Mouse (Mus musculus): Measurements from ENCODE around the gene Hsdl1. TPM values are rescaled to one million over a fixed set of nuclear protein-coding genes. Genes with fewer than 3 reads are reported as not detected.
A peak's percentile ranks its signal among the peaks of the same experiment; 100 is the strongest.

Hsdl1 gene
- total RNA-seq, 2 experiments from 2014 or later = 43.9 to 51.2 TPM

GRCm38 (mm10) chr8:119545791-119546190 is 29.2 kb downstream of the Hsdl1 start:
- H3K4me3 ChIP-seq = no peak overlapping the region
- no peak for DNase-seq (ENCODE audit: low spot score in 2 of 2)
- H3K27ac ChIP-seq = no peak overlapping the region
- TF ChIP-seq CTCF (conservative IDR thresholded peaks at IDR 0.05) = no peak

GRCm38 (mm10) chr8:119545180-119545579 is 29.8 kb downstream of the Hsdl1 start:
- DNase-seq (ENCODE audit: low spot score in 2 of 2) = no peak
- Histone ChIP-seq H3K27ac (no peak overlapping the region), H3K4me3 (no peak overlapping the region)
- no peak for TF ChIP-seq CTCF (conservative IDR thresholded peaks at IDR 0.05)

- no peak for TF ChIP-seq CTCF (conservative IDR thresholded peaks at IDR 0.05)
- H3K4me3 ChIP-seq = no peak overlapping the region
- DNase-seq (ENCODE audit: low spot score in 2 of 2) = no peak
Observed at GRCm38 (mm10) chr8:119544606-119545005, 30.4 kb downstream of the Hsdl1 start.

GRCm38 (mm10) chr8:119531973-119532372 is 43.0 kb downstream of the Hsdl1 start:
- peak; percentile 74 to 83 for DNase-seq (ENCODE audit: low spot score in 2 of 2)
- TF ChIP-seq CTCF (conservative IDR thresholded peaks at IDR 0.05) = no peak
- H3K4me3 ChIP-seq = no peak overlapping the region
- H3K27ac ChIP-seq = peak overlapping the region; percentile 59; the same call in 1 of the 2 replicates

More at GRCm38 (mm10) chr8:119544606-119545005, 30.4 kb downstream of the Hsdl1 start:
- no peak overlapping the region for H3K27ac ChIP-seq

DNA sequence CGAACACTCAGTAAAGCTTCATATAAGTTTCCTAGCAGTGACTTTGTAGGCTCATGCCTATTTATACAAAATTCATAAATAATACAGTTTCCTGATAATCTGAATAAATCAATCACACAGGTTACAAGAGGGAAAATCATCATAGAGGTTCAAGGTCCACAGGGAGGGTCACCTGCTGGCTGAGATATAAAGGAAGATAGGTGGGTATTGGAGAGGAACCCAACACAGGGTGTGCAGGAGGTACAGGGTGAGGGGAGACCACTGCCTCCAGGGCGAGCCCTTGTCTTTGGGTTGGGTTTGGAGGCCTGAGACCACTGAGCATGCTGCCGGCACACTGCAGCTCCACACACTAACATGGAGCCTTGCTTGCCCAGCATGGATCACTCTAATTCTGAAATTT is 43.6 kb downstream of the Hsdl1 start:
- Histone ChIP-seq H3K4me3 (no peak overlapping the region), H3K27ac (no peak overlapping the region)
- no peak for TF ChIP-seq CTCF (conservative IDR thresholded peaks at IDR 0.05)
- DNase-seq (ENCODE audit: low spot score in 2 of 2) = no peak

- no peak for TF ChIP-seq CTCF (conservative IDR thresholded peaks at IDR 0.05)
- no peak for DNase-seq (ENCODE audit: low spot score in 2 of 2)
- no peak overlapping the region for H3K4me3 ChIP-seq
- H3K27ac ChIP-seq = no peak overlapping the region
Observed at GRCm38 (mm10) chr8:119530937-119531336, 44.0 kb downstream of the Hsdl1 start.

DNA sequence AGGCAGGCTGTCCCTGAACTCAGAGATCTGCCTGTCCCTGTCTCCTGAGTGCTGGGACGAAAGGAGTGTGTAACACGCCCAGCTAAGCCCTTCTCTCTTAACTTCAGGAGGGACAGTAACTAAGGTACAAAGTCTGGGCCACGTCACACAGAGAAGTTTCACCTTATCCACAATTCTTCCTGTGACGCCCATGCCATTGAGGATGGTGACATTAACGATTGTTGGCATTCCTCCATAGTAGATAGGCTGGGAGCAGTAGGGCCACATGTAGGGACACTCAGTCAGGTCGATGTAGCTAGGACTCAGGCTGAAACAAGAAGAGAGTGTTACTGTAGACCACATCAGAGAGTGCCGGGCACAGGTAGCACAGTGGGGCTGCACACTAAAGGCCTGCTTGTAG is 46.2 kb downstream of the Hsdl1 start:
- H3K4me3 ChIP-seq = no peak overlapping the region
- DNase-seq (ENCODE audit: low spot score in 2 of 2) = no peak
- no peak overlapping the region for H3K27ac ChIP-seq
- no peak for TF ChIP-seq CTCF (conservative IDR thresholded peaks at IDR 0.05)

- H3K4me3 ChIP-seq = no peak overlapping the region
- no peak for DNase-seq (ENCODE audit: low spot score in 2 of 2)
- peak; percentile 61 for TF ChIP-seq CTCF (conservative IDR thresholded peaks at IDR 0.05)
- H3K27ac ChIP-seq = no peak overlapping the region
Observed at GRCm38 (mm10) chr8:119520102-119520501, 54.9 kb downstream of the Hsdl1 start.

- Histone ChIP-seq H3K27ac (no peak overlapping the region), H3K4me3 (no peak overlapping the region)
- no peak for DNase-seq (ENCODE audit: low spot score in 2 of 2)
- no peak for TF ChIP-seq CTCF (conservative IDR thresholded peaks at IDR 0.05)
Observed at GRCm38 (mm10) chr8:119516674-119517073, 58.3 kb downstream of the Hsdl1 start.

DNA sequence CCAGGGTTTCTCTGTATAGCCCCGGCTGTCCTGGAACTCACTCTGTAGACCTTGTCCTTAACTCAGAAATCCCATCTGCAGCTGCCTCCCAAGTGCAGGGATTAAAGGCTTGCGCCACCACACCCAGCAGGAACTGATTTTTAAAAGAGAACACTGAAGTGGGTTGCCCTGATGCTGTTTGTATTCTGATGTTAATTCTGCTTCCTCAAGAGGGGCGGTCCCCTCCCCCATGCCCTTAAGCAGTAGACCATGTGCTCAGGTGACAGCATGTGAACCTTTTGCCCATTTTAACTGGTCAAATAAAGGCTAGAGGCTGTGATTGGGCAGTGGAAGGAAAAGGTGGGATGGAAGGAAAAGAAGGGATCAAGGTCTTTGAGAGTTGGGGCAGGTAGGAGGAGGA is 59.2 kb downstream of the Hsdl1 start:
- no peak for DNase-seq (ENCODE audit: low spot score in 2 of 2)
- TF ChIP-seq CTCF (conservative IDR thresholded peaks at IDR 0.05) = no peak

GRCm38 (mm10) chr8:119514940-119515339 is 60.0 kb downstream of the Hsdl1 start:
- no peak for DNase-seq (ENCODE audit: low spot score in 2 of 2)
- TF ChIP-seq CTCF (conservative IDR thresholded peaks at IDR 0.05) = no peak
- no peak overlapping the region for H3K4me3 ChIP-seq

More for the DNA sequence above, 59.2 kb downstream of the Hsdl1 start:
- Histone ChIP-seq H3K4me3 (no peak overlapping the region), H3K27ac (no peak overlapping the region)

GRCm38 (mm10) chr8:119513405-119513804 is 61.6 kb downstream of the Hsdl1 start:
- DNase-seq (ENCODE audit: low spot score in 2 of 2) = no peak
- TF ChIP-seq CTCF (conservative IDR thresholded peaks at IDR 0.05) = no peak
- Histone ChIP-seq H3K27ac (no peak overlapping the region), H3K4me3 (no peak overlapping the region)

More at GRCm38 (mm10) chr8:119514940-119515339, 60.0 kb downstream of the Hsdl1 start:
- no peak overlapping the region for H3K27ac ChIP-seq

Other genes starting within 250 kb of the Hsdl1 start
- gene Hsbp1, start 230.7 kb downstream of the Hsdl1 start, total RNA-seq (2021) = 100 to 1,000 TPM; 315 to 337 TPM
- gene Mlycd, start 180.3 kb downstream of the Hsdl1 start, total RNA-seq (2021) = 10 to 100 TPM; 29.1 to 30.8 TPM
- 1 to 10 TPM in 1 of 2 experiments, under 1 TPM in 1; 0.18 to 1.3 TPM for gene Osgin1, start 141.1 kb downstream of the Hsdl1 start, total RNA-seq (2021)
- gene Necab2, start 128.5 kb downstream of the Hsdl1 start, total RNA-seq (2021) = 100 to 1,000 TPM in 1 of 2 experiments, 10 to 100 TPM in 1; 99.0 to 104 TPM
- under 1 TPM in 1 of 2 experiments, not detected in 1; 0.41 TPM for gene Slc38a8, start 73.5 kb downstream of the Hsdl1 start, total RNA-seq (2021)
- gene Mbtps1, start 16.4 kb downstream of the Hsdl1 start, total RNA-seq (2021) = 10 to 100 TPM; 74.4 to 77.8 TPM
- under 1 TPM; 0.32 to 0.38 TPM for gene Dnaaf1, start 52 bp upstream of the Hsdl1 start, total RNA-seq (2021)
- 10 to 100 TPM; 10.8 to 11.1 TPM for gene Taf1c, start 30.0 kb upstream of the Hsdl1 start, total RNA-seq (2021)
- gene Adad2, start 37.6 kb upstream of the Hsdl1 start, total RNA-seq (2021) = under 1 TPM; 0.47 to 0.87 TPM
- 1 to 10 TPM; 2.6 to 3.1 TPM for gene Kcng4, start 60.5 kb upstream of the Hsdl1 start, total RNA-seq (2021)
- 1 to 10 TPM; 6.3 to 6.7 TPM for gene Wfdc1, start 91.2 kb upstream of the Hsdl1 start, total RNA-seq (2021)
- 1 to 10 TPM; 1.7 to 1.9 TPM for gene Atp2c2, start 124.8 kb upstream of the Hsdl1 start, total RNA-seq (2021)
- 10 to 100 TPM; 15.2 to 15.5 TPM for gene Tldc1, start 203.2 kb upstream of the Hsdl1 start, total RNA-seq (2021)